Mouse (Mus musculus): ENCODE results near the gene Ankrd44.

DNA sequence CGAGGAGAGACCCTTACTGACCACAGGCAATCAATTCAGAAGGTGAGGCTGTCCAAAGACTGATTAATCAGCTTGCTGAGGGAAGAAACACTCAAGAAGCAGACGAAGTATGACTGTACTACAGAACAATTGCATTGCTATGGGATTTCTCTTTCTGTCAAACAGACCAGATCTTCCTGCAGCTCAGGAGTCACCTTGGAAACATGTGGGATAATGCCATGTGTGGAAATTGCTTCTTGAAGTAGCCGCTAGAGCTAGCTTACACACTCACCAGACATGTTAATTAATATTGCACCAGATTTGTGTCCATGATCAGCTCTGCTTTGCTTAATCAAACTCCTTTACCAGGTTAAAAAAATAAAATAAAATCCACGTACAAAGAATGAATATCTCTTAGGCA, 137.8 kb downstream of the Ankrd44 start:
- TF ChIP-seq POLR2A (IDR thresholded peaks at IDR 0.05; ENCODE audit: control insufficient read depth, low read depth, low read length) (no peak), CTCF (IDR thresholded peaks at IDR 0.05; ENCODE audit: control insufficient read depth, insufficient read depth, insufficient replicate concordance, low read depth, low read length) (no peak)

All from testis, adult 2 months (tissue).